Mouse (Mus musculus): ENCODE data around the gene Dpp4. TPM values are rescaled to one million over a fixed set of nuclear protein-coding genes. Genes with fewer than 3 reads are reported as not detected.

Gene Dpp4
- polyA plus RNA-seq, 1 experiment from 2014 or later: 4.5 TPM

- no peak overlapping the region for H3K9ac ChIP-seq
- ATAC-seq (ENCODE audit: insufficient read depth): no peak
- no peak overlapping the region for H3K4me2 ChIP-seq
- no peak overlapping the region for H3K4me3 ChIP-seq (replicated peaks)
- no peaks in the 10 kb centered on the region for H3K9me3 ChIP-seq (replicated peaks)
- no peaks in the 10 kb centered on the region for H3K27me3 ChIP-seq
- no peaks in the 10 kb centered on the region for H3K36me3 ChIP-seq (replicated peaks)
- no peak overlapping the region for H3K27ac ChIP-seq (replicated peaks)
- H3K4me1 ChIP-seq (replicated peaks): peaks cover 10% of the 10 kb centered on the region; the same call in 1 of the 2 replicates
- 53% methylated on average over 4 of the region's 4 CpGs for WGBS (ENCODE audit: insufficient replicate concordance)
These were observed 28.1 kb upstream of the Dpp4 start for GRCm38 (mm10) chr2:62440083-62440482.

GRCm38 (mm10) chr2:62431245-62431795 lies 19.3 kb upstream of the Dpp4 start:
- H3K4me2 ChIP-seq: no peak overlapping the region

GRCm38 (mm10) chr2:62425941-62426340 lies 13.9 kb upstream of the Dpp4 start:
- H3K36me3 ChIP-seq (replicated peaks): no peaks in the 10 kb centered on the region
- H3K9ac ChIP-seq: no peak overlapping the region
- no peaks in the 10 kb centered on the region for H3K27me3 ChIP-seq
- 64% methylated on average over 3 of the region's 3 CpGs for WGBS (ENCODE audit: insufficient replicate concordance)
- H3K27ac ChIP-seq (replicated peaks): no peak overlapping the region
- H3K4me2 ChIP-seq: no peak overlapping the region
- no peak for ATAC-seq (ENCODE audit: insufficient read depth)
- no peak overlapping the region for H3K4me3 ChIP-seq (replicated peaks)
- H3K4me1 ChIP-seq (replicated peaks): no peaks in the 10 kb centered on the region
- no peaks in the 10 kb centered on the region for H3K9me3 ChIP-seq (replicated peaks)

More at GRCm38 (mm10) chr2:62431245-62431795, 19.3 kb upstream of the Dpp4 start:
- no peak overlapping the region for H3K9ac ChIP-seq
- no peak overlapping the region for H3K27ac ChIP-seq (replicated peaks)
- H3K9me3 ChIP-seq (replicated peaks): no peaks in the 10 kb centered on the region
- ATAC-seq (ENCODE audit: insufficient read depth): no peak
- no peak overlapping the region for H3K4me3 ChIP-seq (replicated peaks)
- H3K27me3 ChIP-seq: 0 out of 2 replicates have a peak, but pooled peaks cover 2% of the 10 kb centered on the region
- no peaks in the 10 kb centered on the region for H3K4me1 ChIP-seq (replicated peaks)
- 63% methylated on average over 8 of the region's 8 CpGs for WGBS (ENCODE audit: insufficient replicate concordance)
- no peaks in the 10 kb centered on the region for H3K36me3 ChIP-seq (replicated peaks)

- H3K4me3 ChIP-seq (replicated peaks): no peak overlapping the region
- no peaks in the 10 kb centered on the region for H3K9me3 ChIP-seq (replicated peaks)
- no peaks in the 10 kb centered on the region for H3K27me3 ChIP-seq
- no peak for ATAC-seq (ENCODE audit: insufficient read depth)
- H3K4me2 ChIP-seq: no peak overlapping the region
- no peaks in the 10 kb centered on the region for H3K36me3 ChIP-seq (replicated peaks)
- WGBS (ENCODE audit: insufficient replicate concordance): 40% methylated on average over 4 of the region's 4 CpGs
- no peak overlapping the region for H3K9ac ChIP-seq
- H3K27ac ChIP-seq (replicated peaks): no peak overlapping the region
- H3K4me1 ChIP-seq (replicated peaks): no peaks in the 10 kb centered on the region
These were observed 11.3 kb upstream of the Dpp4 start for GRCm38 (mm10) chr2:62423343-62423776.

GRCm38 (mm10) chr2:62422515-62423342 lies 10.7 kb upstream of the Dpp4 start:
- no peak for ATAC-seq (ENCODE audit: insufficient read depth)
- Histone ChIP-seq H3K9me3 (replicated peaks) (no peaks in the 10 kb centered on the region), H3K27me3 (no peaks in the 10 kb centered on the region), H3K4me2 (no peak overlapping the region), H3K4me3 (replicated peaks) (no peak overlapping the region), H3K36me3 (replicated peaks) (no peaks in the 10 kb centered on the region), H3K27ac (replicated peaks) (no peak overlapping the region), H3K4me1 (replicated peaks) (no peaks in the 10 kb centered on the region), H3K9ac (no peak overlapping the region)
- WGBS (ENCODE audit: insufficient replicate concordance): 52% methylated on average over 6 of the region's 6 CpGs

- no peak overlapping the region for H3K4me2 ChIP-seq
- no peaks in the 10 kb centered on the region for H3K4me1 ChIP-seq (replicated peaks)
- H3K4me3 ChIP-seq (replicated peaks): no peak overlapping the region
- no peaks in the 10 kb centered on the region for H3K9me3 ChIP-seq (replicated peaks)
- 67% methylated on average over 4 of the region's 4 CpGs for WGBS (ENCODE audit: insufficient replicate concordance)
- H3K27ac ChIP-seq (replicated peaks): no peak overlapping the region
- no peaks in the 10 kb centered on the region for H3K27me3 ChIP-seq
- H3K36me3 ChIP-seq (replicated peaks): no peaks in the 10 kb centered on the region
- H3K9ac ChIP-seq: no peak overlapping the region
- ATAC-seq (ENCODE audit: insufficient read depth): no peak
These were observed 9.2 kb upstream of the Dpp4 start for GRCm38 (mm10) chr2:62421229-62421628.

- H3K9me3 ChIP-seq (replicated peaks): no peaks in the 10 kb centered on the region
- ATAC-seq (ENCODE audit: insufficient read depth): no peak
These were observed 8.0 kb upstream of the Dpp4 start for GRCm38 (mm10) chr2:62420045-62420444.

GRCm38 (mm10) chr2:62417233-62417632 lies 5.2 kb upstream of the Dpp4 start:
- ATAC-seq (ENCODE audit: insufficient read depth): no peak
- no peaks in the 10 kb centered on the region for H3K36me3 ChIP-seq (replicated peaks)
- H3K4me3 ChIP-seq (replicated peaks): no peak overlapping the region
- H3K27ac ChIP-seq (replicated peaks): no peak overlapping the region
- no peaks in the 10 kb centered on the region for H3K4me1 ChIP-seq (replicated peaks)
- no peak overlapping the region for H3K9ac ChIP-seq
- H3K9me3 ChIP-seq (replicated peaks): no peaks in the 10 kb centered on the region
- H3K27me3 ChIP-seq: peaks cover 3% of the 10 kb centered on the region
- 45% methylated on average over 1 of the region's 1 CpGs for WGBS (ENCODE audit: insufficient replicate concordance)
- H3K4me2 ChIP-seq: no peak overlapping the region

More at GRCm38 (mm10) chr2:62420045-62420444, 8.0 kb upstream of the Dpp4 start:
- Histone ChIP-seq H3K9ac (no peak overlapping the region), H3K4me3 (replicated peaks) (no peak overlapping the region), H3K27ac (replicated peaks) (no peak overlapping the region), H3K27me3 (no peaks in the 10 kb centered on the region), H3K4me2 (no peak overlapping the region), H3K36me3 (replicated peaks) (no peaks in the 10 kb centered on the region), H3K4me1 (replicated peaks) (no peaks in the 10 kb centered on the region)
- WGBS (ENCODE audit: insufficient replicate concordance): 52% methylated on average over 3 of the region's 3 CpGs

- Histone ChIP-seq H3K4me1 (replicated peaks) (no peaks in the 10 kb centered on the region), H3K4me2 (peak overlapping the region; percentile 67), H3K36me3 (replicated peaks) (no peaks in the 10 kb centered on the region), H3K27ac (replicated peaks) (0 out of 2 replicates have a peak overlapping the region, but pooled peaks have one; percentile 19), H3K27me3 (peaks cover 17% of the 10 kb centered on the region), H3K9ac (peak overlapping the region; percentile 21; the same call in 1 of the 2 replicates), H3K4me3 (replicated peaks) (peak overlapping the region; percentile 52), H3K9me3 (replicated peaks) (no peaks in the 10 kb centered on the region)
- peak; percentile 68 for ATAC-seq (ENCODE audit: insufficient read depth)
- 4% methylated on average over 47 of the region's 47 CpGs for WGBS (ENCODE audit: insufficient replicate concordance)
These were observed 585 bp downstream of the Dpp4 start for GRCm38 (mm10) chr2:62411211-62412080.

- peaks cover 17% of the 10 kb centered on the region for H3K27me3 ChIP-seq
- no peaks in the 10 kb centered on the region for H3K4me1 ChIP-seq (replicated peaks)
- H3K9me3 ChIP-seq (replicated peaks): no peaks in the 10 kb centered on the region
- no peaks in the 10 kb centered on the region for H3K36me3 ChIP-seq (replicated peaks)
- WGBS (ENCODE audit: insufficient replicate concordance): 7% methylated on average over 4 of the region's 4 CpGs
- ATAC-seq (ENCODE audit: insufficient read depth): peak; percentile 38; the same call in 1 of the 2 replicates
- no peak overlapping the region for H3K4me3 ChIP-seq (replicated peaks)
- H3K9ac ChIP-seq: no peak overlapping the region
- no peak overlapping the region for H3K27ac ChIP-seq (replicated peaks)
- no peak overlapping the region for H3K4me2 ChIP-seq
These were observed 3.3 kb downstream of the Dpp4 start for GRCm38 (mm10) chr2:62408701-62409201.

All from liver, embryonic 15.5 days (tissue).